Mouse (Mus musculus): ENCODE data around the gene Eef1e1.

- TF ChIP-seq POLR2A (IDR thresholded peaks at IDR 0.05; ENCODE audit: insufficient read depth, low read length), result no peak
- TF ChIP-seq EP300 (IDR thresholded peaks at IDR 0.05; ENCODE audit: insufficient read depth, low read depth, low read length), result no peak
Observed at GRCm38 (mm10) chr13:38633287-38634000, 25.4 kb downstream of the Eef1e1 start.
